Mouse (Mus musculus): ENCODE measurements around the gene Kcnmb2. TPM values are rescaled to one million over a fixed set of nuclear protein-coding genes. Genes with fewer than 3 reads are reported as not detected.

Gene Kcnmb2
- polyA plus RNA-seq (2012; rRNA removed): 0.03 and 0.04 TPM in 2 replicates

DNA sequence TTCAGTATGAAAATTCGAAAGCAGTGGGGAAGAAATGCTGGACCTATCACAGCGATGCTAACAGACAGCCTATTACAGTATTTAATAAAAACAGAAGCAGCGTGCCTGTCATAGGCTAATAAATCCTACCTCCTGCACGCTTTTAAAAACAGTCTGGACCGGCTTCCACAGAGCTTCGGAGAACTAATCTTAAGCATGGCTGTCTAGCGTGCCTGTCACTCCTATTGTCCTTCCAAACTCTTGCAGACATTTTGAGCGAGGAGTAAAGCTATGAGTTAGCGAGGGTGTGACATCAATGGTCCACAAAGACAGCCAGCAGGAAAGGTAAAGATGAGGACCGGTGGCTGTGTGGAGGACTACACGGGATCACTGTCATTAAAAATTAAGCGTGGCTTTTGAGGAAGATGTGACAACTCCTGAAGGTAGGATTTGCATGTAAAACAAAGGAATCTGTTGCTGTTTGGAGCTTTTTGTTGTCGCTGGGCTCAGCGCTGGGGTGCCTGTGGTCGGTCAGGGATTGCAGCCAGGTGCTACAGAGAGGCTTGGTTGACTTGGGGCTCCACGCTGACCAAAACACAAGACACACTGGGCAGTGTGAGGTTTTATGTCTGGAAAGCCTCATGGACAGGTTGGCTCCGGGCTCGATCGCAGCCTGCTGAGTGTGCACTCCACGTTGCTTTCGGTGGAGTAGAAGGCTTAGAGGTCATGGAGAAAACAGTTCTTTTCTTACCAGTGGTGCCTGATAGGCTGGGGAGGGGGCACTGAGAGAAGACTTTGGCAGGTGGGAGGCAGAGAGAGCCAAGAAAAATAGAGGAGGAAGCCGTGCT lies at the start of gene Kcnmb2:
Gene Kcnmb2, plus strand, starts transcription at position 4 of the 827 bp plus-strand sequence.

